Mouse (Mus musculus) stomach, postnatal 0 days (tissue): Measurements from ENCODE around the gene Gm5105.

Experiments used
- CTCF ChIP-seq: IDR thresholded peaks from 2 replicates; pipeline ENCODE4 v1.5.1; 2016; ENCODE audit warnings: antibody characterized with exemption, low read depth, mild to moderate bottlenecking, moderate library complexity
- EP300 ChIP-seq: optimal IDR thresholded peaks from 2 replicates; pipeline ENCODE3; 2016; ENCODE audit warnings: antibody characterized with exemption

DNA sequence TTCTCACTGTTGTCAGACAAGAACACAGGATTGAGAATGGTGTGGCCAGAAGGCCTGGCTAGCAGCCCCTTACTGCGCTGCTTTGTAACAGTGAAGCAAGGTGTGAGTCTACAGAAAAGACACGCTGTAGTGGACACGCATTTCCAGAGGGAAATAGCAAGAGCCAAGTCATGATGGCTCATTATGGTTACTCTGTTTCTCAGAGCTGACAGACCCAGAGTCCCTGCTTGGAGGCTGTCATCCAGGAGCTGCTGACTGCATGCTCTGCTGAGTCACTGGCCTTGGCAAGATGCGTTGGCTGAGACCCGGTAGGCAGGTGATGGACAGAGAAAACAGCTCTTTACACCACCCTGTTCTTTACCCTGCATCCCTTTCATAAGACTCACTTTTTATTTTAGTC is 37.8 kb downstream of the Gm5105 start:
- TF ChIP-seq CTCF (no peak), EP300 (no peak)
